Mouse (Mus musculus): ENCODE results near the gene Gm5148.

The Gm5148 gene

GRCm38 (mm10) chr3:37724171-37724804, at the start of gene Gm5148:
Gene Gm5148, minus strand, starts transcription at chr3:37724490.
- no peak for DNase-seq (ENCODE audit: extremely low read depth, low read depth)

- peak; percentile 30 for DNase-seq (ENCODE audit: extremely low read depth, low read depth)
Observed at GRCm38 (mm10) chr3:37770951-37771350, 46.7 kb upstream of the Gm5148 start.

GRCm38 (mm10) chr3:37769268-37769756, 45.0 kb upstream of the Gm5148 start:
- peak; percentile 50 for DNase-seq (ENCODE audit: extremely low read depth, low read depth)

- no peak for DNase-seq (ENCODE audit: extremely low read depth, low read depth)
Observed at GRCm38 (mm10) chr3:37767147-37768015, 43.1 kb upstream of the Gm5148 start.

- DNase-seq (ENCODE audit: extremely low read depth, low read depth), result no peak
Observed at GRCm38 (mm10) chr3:37766628-37767027, 42.3 kb upstream of the Gm5148 start.

- DNase-seq (ENCODE audit: extremely low read depth, low read depth), result no peak
Observed at GRCm38 (mm10) chr3:37765971-37766370, 41.7 kb upstream of the Gm5148 start.

GRCm38 (mm10) chr3:37765275-37765674, 41.0 kb upstream of the Gm5148 start:
- DNase-seq (ENCODE audit: extremely low read depth, low read depth), result peak; percentile 70

GRCm38 (mm10) chr3:37762303-37762702, 38.0 kb upstream of the Gm5148 start:
- DNase-seq (ENCODE audit: extremely low read depth, low read depth), result peak; percentile 54

GRCm38 (mm10) chr3:37761741-37762140, 37.5 kb upstream of the Gm5148 start:
- no peak for DNase-seq (ENCODE audit: extremely low read depth, low read depth)

GRCm38 (mm10) chr3:37760866-37761265, 36.6 kb upstream of the Gm5148 start:
- peak; percentile 73 for DNase-seq (ENCODE audit: extremely low read depth, low read depth)

- peak; percentile 71 for DNase-seq (ENCODE audit: extremely low read depth, low read depth)
Observed at GRCm38 (mm10) chr3:37758611-37759322, 34.5 kb upstream of the Gm5148 start.

GRCm38 (mm10) chr3:37758124-37758523, 33.8 kb upstream of the Gm5148 start:
- peak; percentile 64 for DNase-seq (ENCODE audit: extremely low read depth, low read depth)

- DNase-seq (ENCODE audit: extremely low read depth, low read depth), result no peak
Observed at GRCm38 (mm10) chr3:37757613-37758012, 33.3 kb upstream of the Gm5148 start.

GRCm38 (mm10) chr3:37756005-37756404, 31.7 kb upstream of the Gm5148 start:
- no peak for DNase-seq (ENCODE audit: extremely low read depth, low read depth)

GRCm38 (mm10) chr3:37754639-37755038, 30.3 kb upstream of the Gm5148 start:
- no peak for DNase-seq (ENCODE audit: extremely low read depth, low read depth)

- no peak for DNase-seq (ENCODE audit: extremely low read depth, low read depth)
Observed at GRCm38 (mm10) chr3:37753148-37753547, 28.9 kb upstream of the Gm5148 start.

GRCm38 (mm10) chr3:37748002-37748733, 23.9 kb upstream of the Gm5148 start:
- DNase-seq (ENCODE audit: extremely low read depth, low read depth), result peak; percentile 92

- DNase-seq (ENCODE audit: extremely low read depth, low read depth), result no peak
Observed at GRCm38 (mm10) chr3:37747258-37748001, 23.1 kb upstream of the Gm5148 start.

- no peak for DNase-seq (ENCODE audit: extremely low read depth, low read depth)
Observed at GRCm38 (mm10) chr3:37744050-37744449, 19.8 kb upstream of the Gm5148 start.

- DNase-seq (ENCODE audit: extremely low read depth, low read depth), result no peak
Observed at GRCm38 (mm10) chr3:37739996-37740395, 15.7 kb upstream of the Gm5148 start.

All from MEL-GATA-1-ER (cell line).